Mouse (Mus musculus): Measurements from ENCODE around the gene Mgll.

Mgll gene

GRCm38 (mm10) chr6:88724313-88725195, at the start of gene Mgll:
Gene Mgll (plus strand): TSS chr6:88724412.
- peak; percentile 53 to 60 for DNase-seq

- no peak for DNase-seq
Observed at GRCm38 (mm10) chr6:88675815-88676214, 48.4 kb upstream of the Mgll start.

GRCm38 (mm10) chr6:88676753-88677736, 47.2 kb upstream of the Mgll start:
- DNase-seq: no peak

GRCm38 (mm10) chr6:88677738-88678137, 46.5 kb upstream of the Mgll start:
- DNase-seq: no peak

GRCm38 (mm10) chr6:88681026-88681425, 43.2 kb upstream of the Mgll start:
- no peak for DNase-seq

- DNase-seq: no peak
Observed at GRCm38 (mm10) chr6:88683380-88684053, 40.7 kb upstream of the Mgll start.

GRCm38 (mm10) chr6:88688171-88688570, 36.0 kb upstream of the Mgll start:
- no peak for DNase-seq

- no peak for DNase-seq
Observed at GRCm38 (mm10) chr6:88688712-88689111, 35.5 kb upstream of the Mgll start.

- no peak for DNase-seq
Observed at GRCm38 (mm10) chr6:88690211-88690610, 34.0 kb upstream of the Mgll start.

GRCm38 (mm10) chr6:88691361-88691760, 32.9 kb upstream of the Mgll start:
- no peak for DNase-seq

- DNase-seq: no peak
Observed at GRCm38 (mm10) chr6:88702887-88703286, 21.3 kb upstream of the Mgll start.

GRCm38 (mm10) chr6:88703731-88704130, 20.5 kb upstream of the Mgll start:
- DNase-seq: no peak

- no peak for DNase-seq
Observed at GRCm38 (mm10) chr6:88708401-88709278, 15.6 kb upstream of the Mgll start.

- DNase-seq: no peak
Observed at GRCm38 (mm10) chr6:88709279-88709575, 15.0 kb upstream of the Mgll start.

- no peak for DNase-seq
Observed at GRCm38 (mm10) chr6:88711313-88711712, 12.9 kb upstream of the Mgll start.

GRCm38 (mm10) chr6:88712083-88712482, 12.1 kb upstream of the Mgll start:
- no peak for DNase-seq

- no peak for DNase-seq
Observed at GRCm38 (mm10) chr6:88713320-88713719, 10.9 kb upstream of the Mgll start.

GRCm38 (mm10) chr6:88714200-88714674, 10.0 kb upstream of the Mgll start:
- DNase-seq: peak; percentile 32 to 45

GRCm38 (mm10) chr6:88715378-88715781, 8.8 kb upstream of the Mgll start:
- no peak for DNase-seq

GRCm38 (mm10) chr6:88715966-88716365, 8.2 kb upstream of the Mgll start:
- no peak for DNase-seq

- DNase-seq: no peak
Observed at GRCm38 (mm10) chr6:88717143-88718032, 6.8 kb upstream of the Mgll start.
